Mouse (Mus musculus) skeletal muscle tissue, adult 2 months (tissue): Measurements from ENCODE around the gene Adamts17.

ENCODE experiments used
- DNase-seq: peaks from one replicate; pipeline ENCODE4 v3.0.0-alpha.2; 2012; ENCODE audit warnings: low read depth, low spot score

Adamts17 gene

GRCm38 (mm10) chr7:66969199-66969598 lies 129.7 kb downstream of the Adamts17 start:
- DNase-seq, result no peak

- no peak for DNase-seq
Observed at GRCm38 (mm10) chr7:66970235-66970634, 130.7 kb downstream of the Adamts17 start.

- DNase-seq, result no peak
Observed at GRCm38 (mm10) chr7:66970974-66971373, 131.4 kb downstream of the Adamts17 start.

- DNase-seq, result peak; percentile 22
Observed at GRCm38 (mm10) chr7:66974859-66975258, 135.3 kb downstream of the Adamts17 start.

GRCm38 (mm10) chr7:66976371-66976770 lies 136.8 kb downstream of the Adamts17 start:
- DNase-seq, result no peak

- DNase-seq, result no peak
Observed at GRCm38 (mm10) chr7:66981591-66981990, 142.1 kb downstream of the Adamts17 start.

- DNase-seq, result no peak
Observed at GRCm38 (mm10) chr7:66982084-66982483, 142.5 kb downstream of the Adamts17 start.

GRCm38 (mm10) chr7:66987671-66988070 lies 148.1 kb downstream of the Adamts17 start:
- no peak for DNase-seq

GRCm38 (mm10) chr7:66988441-66988840 lies 148.9 kb downstream of the Adamts17 start:
- no peak for DNase-seq

GRCm38 (mm10) chr7:66989357-66990045 lies 150.0 kb downstream of the Adamts17 start:
- no peak for DNase-seq

GRCm38 (mm10) chr7:66998821-66999220 lies 159.3 kb downstream of the Adamts17 start:
- DNase-seq, result no peak

- no peak for DNase-seq
Observed at GRCm38 (mm10) chr7:67003648-67004047, 164.1 kb downstream of the Adamts17 start.

GRCm38 (mm10) chr7:67004220-67004619 lies 164.7 kb downstream of the Adamts17 start:
- no peak for DNase-seq

- DNase-seq, result no peak
Observed at GRCm38 (mm10) chr7:67009841-67010240, 170.3 kb downstream of the Adamts17 start.

GRCm38 (mm10) chr7:67012011-67012751 lies 172.6 kb downstream of the Adamts17 start:
- no peak for DNase-seq

GRCm38 (mm10) chr7:67013211-67013895 lies 173.8 kb downstream of the Adamts17 start:
- DNase-seq, result peak; percentile 53

- no peak for DNase-seq
Observed at GRCm38 (mm10) chr7:67019937-67020336, 180.4 kb downstream of the Adamts17 start.

GRCm38 (mm10) chr7:67026114-67027070 lies 186.9 kb downstream of the Adamts17 start:
- no peak for DNase-seq

GRCm38 (mm10) chr7:67027216-67027615 lies 187.7 kb downstream of the Adamts17 start:
- no peak for DNase-seq

GRCm38 (mm10) chr7:67027696-67028095 lies 188.2 kb downstream of the Adamts17 start:
- DNase-seq, result no peak

GRCm38 (mm10) chr7:67028902-67029301 lies 189.4 kb downstream of the Adamts17 start:
- DNase-seq, result no peak
